Mouse (Mus musculus): ENCODE results near the gene Hsd17b1. TPM values are rescaled to one million over a fixed set of nuclear protein-coding genes. Genes with fewer than 3 reads are reported as not detected.

The Hsd17b1 gene
- total and polyA plus RNA-seq, 3 experiments = not detected

- peaks cover 2 to 6% of the 10 kb centered on the region in 2 experiments for H3K36me3 ChIP-seq (ENCODE audit: control insufficient read depth in 1 of 2, insufficient read depth in 2 of 2, low read length in 2 of 2)
- no peak for TF ChIP-seq ZKSCAN1 (IDR thresholded peaks at IDR 0.05; ENCODE audit: low read depth, low read length)
- no peak for TF ChIP-seq TBP (IDR thresholded peaks at IDR 0.05; ENCODE audit: low read depth, low read length)
- H3K79me2 ChIP-seq (ENCODE audit: control insufficient read depth, insufficient read depth, low read length, poor library complexity) = peaks cover 24% of the 10 kb centered on the region
- H3K4me3 ChIP-seq (ENCODE audit: control insufficient read depth in 1 of 2, insufficient read depth in 1 of 2, low read depth in 2 of 2, low read length in 2 of 2) = no peak overlapping the region
- no peaks in the 10 kb centered on the region for H3K27me3 ChIP-seq (ENCODE audit: control insufficient read depth in 1 of 2, insufficient read depth in 2 of 2, low read length in 2 of 2)
- no peak overlapping the region for H3K9ac ChIP-seq (ENCODE audit: control insufficient read depth, low read depth, low read length, poor library complexity, severe bottlenecking)
- H3K9me3 ChIP-seq (replicated peaks; ENCODE audit: insufficient read depth, low read length) = no peaks in the 10 kb centered on the region
- DNase-seq (ENCODE audit: low read depth, low spot score) = no peak
- H3K27ac ChIP-seq (ENCODE audit: control insufficient read depth, low read depth, low read length) = no peak overlapping the region
- H3K4me1 ChIP-seq (ENCODE audit: control insufficient read depth in 1 of 2, insufficient read depth in 2 of 2, low read length in 2 of 2) = 0 out of 4 replicates have a peak, but pooled peaks cover 0 to 2% of the 10 kb centered on the region in 2 experiments
Observed at GRCm38 (mm10) chr11:101112186-101112585, 34.0 kb downstream of the Hsd17b1 start.

GRCm38 (mm10) chr11:101115564-101115963, 37.4 kb downstream of the Hsd17b1 start:
- DNase-seq (ENCODE audit: low read depth, low spot score) = no peak
- TF ChIP-seq JUND (IDR thresholded peaks at IDR 0.05; ENCODE audit: low read depth, low read length) = no peak
- TF ChIP-seq MAFK (IDR thresholded peaks at IDR 0.05; ENCODE audit: borderline replicate concordance, low read depth, low read length) = no peak
- TF ChIP-seq USF2 (IDR thresholded peaks at IDR 0.05; ENCODE audit: borderline replicate concordance in 1 of 2, insufficient read depth in 1 of 2, low read depth in 1 of 2, low read length in 2 of 2) = no peak
- TF ChIP-seq CHD1 (IDR thresholded peaks at IDR 0.05; ENCODE audit: low read depth, low read length) = no peak
- no peak for TF ChIP-seq USF1 (IDR thresholded peaks at IDR 0.05; ENCODE audit: low read depth, low read length)
- TF ChIP-seq MYC (IDR thresholded peaks at IDR 0.05; ENCODE audit: low read depth, low read length) = no peak
- no peak for TF ChIP-seq MAZ (IDR thresholded peaks at IDR 0.05; ENCODE audit: low read depth, low read length)
- TF ChIP-seq UBTF (IDR thresholded peaks at IDR 0.05; ENCODE audit: borderline replicate concordance, insufficient read depth, low read depth, low read length) = no peak
- TF ChIP-seq ETS1 (IDR thresholded peaks at IDR 0.05; ENCODE audit: low read depth, low read length) = no peak
- TF ChIP-seq HCFC1 (IDR thresholded peaks at IDR 0.05; ENCODE audit: low read depth, low read length) = no peak
- no peak for TF ChIP-seq EP300 (IDR thresholded peaks at IDR 0.05; ENCODE audit: low read depth in 1 of 2, low read length in 2 of 2)
- no peak for TF ChIP-seq SIN3A (IDR thresholded peaks at IDR 0.05; ENCODE audit: low read length)
- no peak for TF ChIP-seq GABPA (IDR thresholded peaks at IDR 0.05; ENCODE audit: low read depth, low read length)
- H3K36me3 ChIP-seq (ENCODE audit: control insufficient read depth in 1 of 2, insufficient read depth in 2 of 2, low read length in 2 of 2) = peaks cover 2 to 16% of the 10 kb centered on the region in 2 experiments
- H3K79me2 ChIP-seq (ENCODE audit: control insufficient read depth, insufficient read depth, low read length, poor library complexity) = peaks cover 47% of the 10 kb centered on the region
- H3K9me3 ChIP-seq (replicated peaks; ENCODE audit: insufficient read depth, low read length) = no peaks in the 10 kb centered on the region
- H3K4me1 ChIP-seq (ENCODE audit: control insufficient read depth in 1 of 2, insufficient read depth in 2 of 2, low read length in 2 of 2) = peaks cover 11 to 12% of the 10 kb centered on the region in 2 experiments
- H3K4me3 ChIP-seq (ENCODE audit: control insufficient read depth in 1 of 2, insufficient read depth in 1 of 2, low read depth in 2 of 2, low read length in 2 of 2) = no peak overlapping the region
- no peak overlapping the region for H3K9ac ChIP-seq (ENCODE audit: control insufficient read depth, low read depth, low read length, poor library complexity, severe bottlenecking)
- no peaks in the 10 kb centered on the region for H3K27me3 ChIP-seq (ENCODE audit: control insufficient read depth in 1 of 2, insufficient read depth in 2 of 2, low read length in 2 of 2)
- H3K27ac ChIP-seq (ENCODE audit: control insufficient read depth, low read depth, low read length) = no peak overlapping the region

Data from MEL (cell line).